Mouse (Mus musculus) hindbrain, embryonic 16.5 days (tissue): ENCODE measurements at regions not wholly inside any gene's neighbourhood (a gene's known extent, or its start where the extent isn't known, plus 50 kb on each side); places are given as distances from the start of the nearest gene placed in this dataset.

Source experiments
- ATAC-seq: fragments of 200-750 bp; cut with Nextera tagmentation; 2 replicates; pipeline ENCODE4 v1.8.0; 2017; ENCODE audit warnings: moderate TSS enrichment, moderate library complexity
- H3K27ac ChIP-seq: fragments of 300-500 bp; sonication (generic); 2 replicates; pipeline ENCODE4 v1.5.1; 2014; ENCODE audit warnings: low read depth, mild to moderate bottlenecking, control low read depth, low read length, moderate library complexity
- H3K27me3 ChIP-seq: fragments of 300-500 bp; sonication (generic); replicated peaks from 2 replicates; pipeline ENCODE4 v1.6.1; 2014; ENCODE audit warnings: low read length; ENCODE audit not compliant: control insufficient read depth, insufficient read depth
- H3K36me3 ChIP-seq: fragments of 300-500 bp; sonication (generic); 2 replicates; pipeline ENCODE4 v1.6.1; 2014; ENCODE audit warnings: mild to moderate bottlenecking, low read length, moderate library complexity, mixed read lengths; ENCODE audit not compliant: control insufficient read depth, insufficient read depth
- H3K4me1 ChIP-seq: fragments of 300-500 bp; sonication (generic); 2 replicates; pipeline ENCODE4 v1.6.1; 2014; ENCODE audit warnings: low read depth, low read length; ENCODE audit not compliant: control insufficient read depth, insufficient read depth
- H3K4me2 ChIP-seq: fragments of 300-500 bp; sonication (generic); 2 replicates; pipeline ENCODE4 v1.6.1; 2014; ENCODE audit warnings: mild to moderate bottlenecking, low read length, control low read depth, moderate library complexity
- H3K4me3 ChIP-seq: fragments of 300-500 bp; sonication (generic); 2 replicates; pipeline ENCODE4 v1.5.1; 2014; ENCODE audit warnings: mild to moderate bottlenecking, low read length, control low read depth, moderate library complexity
- H3K9ac ChIP-seq: fragments of 300-500 bp; sonication (generic); 2 replicates; pipeline ENCODE4 v1.6.1; 2014; ENCODE audit warnings: low read depth, mild to moderate bottlenecking, control low read depth, low read length, moderate library complexity
- H3K9me3 ChIP-seq: fragments of 300-500 bp; sonication (generic); 2 replicates; pipeline ENCODE4 v1.6.1; 2014; ENCODE audit warnings: mild to moderate bottlenecking, low read length, moderate library complexity; ENCODE audit not compliant: control insufficient read depth
- WGBS: fragments of 180-500 bp; shearing (Covaris S2); extraction: QIAGEN DNeasy Blood & Tissue Kit; methylation state at CpG from one replicate; pipeline ENCODE4 v1.1.7; 2014; 5-methylcytosine and 5-hydroxymethylcytosine counted together

DNA sequence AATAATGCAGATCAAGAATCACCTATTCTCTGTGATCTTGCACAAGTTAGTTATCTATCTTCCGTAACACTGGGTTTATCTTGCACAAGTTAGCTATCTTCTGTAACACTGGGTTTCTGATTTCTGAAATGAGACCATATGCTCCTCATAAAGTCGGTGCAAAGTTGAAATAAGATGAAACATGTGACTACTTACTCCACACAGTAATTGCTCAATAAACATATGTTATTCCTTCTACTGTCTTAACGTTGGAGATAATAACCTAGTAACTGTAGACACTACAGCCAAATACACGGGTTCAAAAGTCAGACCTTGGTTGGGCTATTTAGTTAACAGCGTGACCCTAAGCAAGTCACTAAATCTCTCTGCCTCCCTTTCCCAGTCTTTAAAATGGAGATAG is 65.8 kb upstream of the Atp11b start:
- Histone ChIP-seq H3K4me1 (no peaks in the 10 kb centered on the region), H3K36me3 (no peaks in the 10 kb centered on the region), H3K9ac (no peak overlapping the region), H3K27ac (no peak overlapping the region), H3K4me2 (no peak overlapping the region), H3K9me3 (no peaks in the 10 kb centered on the region), H3K27me3 (no peaks in the 10 kb centered on the region), H3K4me3 (no peak overlapping the region)
- WGBS, result 82% methylated on average over 5 of the region's 5 CpGs
- ATAC-seq, result no peak

DNA sequence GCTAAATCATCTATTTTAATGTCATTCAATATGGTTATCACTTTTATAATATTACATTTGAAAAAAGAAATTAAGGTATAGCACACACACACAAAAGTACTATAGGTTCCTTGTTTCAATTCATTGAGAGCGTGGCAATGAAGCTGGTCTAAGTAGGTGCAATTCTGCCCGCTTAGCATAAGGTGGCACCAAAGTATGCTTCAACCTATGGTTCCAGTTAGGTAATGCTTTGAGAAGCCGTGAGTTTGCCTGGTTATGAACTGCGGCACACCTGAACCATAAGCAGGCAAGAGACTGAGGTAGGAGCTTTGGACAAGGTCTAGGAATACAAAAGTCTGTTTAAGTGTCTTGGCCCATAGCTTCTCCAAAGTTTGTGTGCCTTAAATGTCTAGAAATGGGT is 65.1 kb upstream of the Atp11b start:
- Histone ChIP-seq H3K9ac (no peak overlapping the region), H3K36me3 (no peaks in the 10 kb centered on the region), H3K4me2 (no peak overlapping the region), H3K27ac (no peak overlapping the region), H3K9me3 (no peaks in the 10 kb centered on the region), H3K4me1 (no peaks in the 10 kb centered on the region), H3K27me3 (no peaks in the 10 kb centered on the region), H3K4me3 (no peak overlapping the region)
- ATAC-seq, result peak; percentile 91
- WGBS, result 22% methylated on average over 4 of the region's 4 CpGs

DNA sequence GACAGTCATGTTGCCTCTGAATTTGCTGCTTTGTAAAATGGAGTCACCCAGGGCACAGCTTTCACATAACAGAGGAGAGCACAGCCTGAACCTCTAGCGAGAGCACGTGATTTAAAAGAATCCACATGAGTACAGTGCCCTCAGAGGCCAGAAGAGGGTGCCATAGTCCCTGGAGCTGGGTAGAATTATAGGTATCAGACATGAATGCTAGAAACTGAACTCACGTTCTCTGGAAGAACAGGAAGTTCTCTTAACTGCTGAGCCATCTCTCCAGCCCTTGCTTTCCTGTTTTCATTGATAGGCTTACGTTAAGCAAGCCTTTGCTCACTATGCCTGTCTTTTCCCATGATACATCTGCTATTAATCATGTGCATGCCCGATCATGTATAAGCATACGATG is 60.9 kb upstream of the Atp11b start:
- H3K9ac ChIP-seq, result no peak overlapping the region
- no peaks in the 10 kb centered on the region for H3K4me1 ChIP-seq
- H3K4me2 ChIP-seq, result no peak overlapping the region
- ATAC-seq, result peak; percentile 50; the same call in 1 of the 2 replicates
- H3K27me3 ChIP-seq, result no peaks in the 10 kb centered on the region
- no peaks in the 10 kb centered on the region for H3K36me3 ChIP-seq
- no peak overlapping the region for H3K27ac ChIP-seq
- 52% methylated on average over 6 of the region's 6 CpGs for WGBS
- no peak overlapping the region for H3K4me3 ChIP-seq
- H3K9me3 ChIP-seq, result no peaks in the 10 kb centered on the region

DNA sequence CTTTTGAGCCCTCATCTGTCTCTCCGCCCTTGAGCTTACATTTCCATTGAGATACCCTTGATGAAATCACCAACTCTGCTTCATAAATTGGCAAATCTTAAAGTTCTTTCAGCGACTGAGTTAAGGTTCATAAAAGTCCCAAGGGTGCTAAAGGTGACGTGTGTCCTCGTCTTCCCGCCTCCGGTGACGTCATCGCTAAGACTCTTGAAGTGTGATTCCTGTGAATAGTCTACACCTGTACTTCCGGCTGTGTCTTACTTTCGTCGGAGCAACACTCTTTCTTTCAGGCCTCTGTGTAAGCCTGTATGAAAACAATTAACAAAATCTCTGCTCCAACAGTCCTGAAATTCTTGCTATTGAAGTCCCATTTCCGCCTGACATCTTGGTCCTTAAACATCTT is 60.4 kb upstream of the Atp11b start:
- Histone ChIP-seq H3K9ac (no peak overlapping the region), H3K27ac (no peak overlapping the region), H3K27me3 (no peaks in the 10 kb centered on the region), H3K9me3 (no peaks in the 10 kb centered on the region), H3K4me3 (no peak overlapping the region), H3K36me3 (no peaks in the 10 kb centered on the region), H3K4me2 (no peak overlapping the region), H3K4me1 (no peaks in the 10 kb centered on the region)
- ATAC-seq, result no peak
- 89% methylated on average over 12 of the region's 12 CpGs for WGBS

DNA sequence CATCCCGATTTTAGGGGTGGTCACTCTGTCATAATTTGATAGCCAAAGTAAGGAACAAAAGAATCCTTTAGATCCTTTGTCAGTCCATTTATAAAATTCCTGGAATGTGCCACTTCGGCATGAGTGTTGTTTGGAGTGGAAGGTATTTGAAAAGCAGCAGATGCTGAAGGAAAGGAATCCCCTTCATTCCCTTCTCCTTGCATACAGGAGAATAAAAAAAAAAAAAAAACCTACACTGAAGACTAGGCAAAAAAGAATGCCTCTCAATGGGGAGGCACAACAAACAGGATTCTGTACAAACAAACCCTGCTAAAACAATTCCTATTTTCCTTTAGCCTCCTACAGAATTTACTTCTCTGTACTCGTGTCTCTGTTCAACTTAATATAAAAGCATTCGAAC is 59.7 kb upstream of the Atp11b start:
- WGBS, result 69% methylated on average over 4 of the region's 4 CpGs
- H3K36me3 ChIP-seq, result no peaks in the 10 kb centered on the region
- H3K9me3 ChIP-seq, result no peaks in the 10 kb centered on the region
- no peak overlapping the region for H3K9ac ChIP-seq
- no peak overlapping the region for H3K4me3 ChIP-seq
- no peak overlapping the region for H3K27ac ChIP-seq
- no peak overlapping the region for H3K4me2 ChIP-seq
- ATAC-seq, result no peak
- no peaks in the 10 kb centered on the region for H3K4me1 ChIP-seq
- H3K27me3 ChIP-seq, result no peaks in the 10 kb centered on the region

DNA sequence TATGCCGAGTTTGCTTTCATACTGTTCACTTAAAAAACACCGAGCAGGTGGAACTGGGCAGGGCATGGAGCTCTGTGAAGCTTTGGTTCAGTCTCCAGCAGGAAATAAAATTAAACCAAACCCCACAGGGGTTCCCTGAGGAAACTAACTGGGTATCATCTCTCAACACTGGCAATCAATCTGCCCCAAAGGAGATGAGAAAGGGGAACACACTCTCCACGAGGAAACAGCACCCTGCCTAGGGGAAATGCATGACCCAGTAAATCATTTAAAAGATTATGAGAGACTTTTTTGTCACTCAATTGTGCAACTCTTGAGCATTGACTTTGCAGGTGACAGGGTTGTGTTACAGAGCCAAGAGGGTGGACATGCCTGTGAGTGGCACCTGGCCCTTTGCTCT is 58.0 kb upstream of the Atp11b start:
- no peak overlapping the region for H3K4me2 ChIP-seq
- H3K27ac ChIP-seq, result no peak overlapping the region
- H3K9ac ChIP-seq, result no peak overlapping the region
- H3K4me1 ChIP-seq, result no peaks in the 10 kb centered on the region
- H3K4me3 ChIP-seq, result no peak overlapping the region
- no peak for ATAC-seq
- WGBS, result 69% methylated on average over 3 of the region's 3 CpGs
- no peaks in the 10 kb centered on the region for H3K36me3 ChIP-seq
- no peaks in the 10 kb centered on the region for H3K9me3 ChIP-seq
- H3K27me3 ChIP-seq, result no peaks in the 10 kb centered on the region

DNA sequence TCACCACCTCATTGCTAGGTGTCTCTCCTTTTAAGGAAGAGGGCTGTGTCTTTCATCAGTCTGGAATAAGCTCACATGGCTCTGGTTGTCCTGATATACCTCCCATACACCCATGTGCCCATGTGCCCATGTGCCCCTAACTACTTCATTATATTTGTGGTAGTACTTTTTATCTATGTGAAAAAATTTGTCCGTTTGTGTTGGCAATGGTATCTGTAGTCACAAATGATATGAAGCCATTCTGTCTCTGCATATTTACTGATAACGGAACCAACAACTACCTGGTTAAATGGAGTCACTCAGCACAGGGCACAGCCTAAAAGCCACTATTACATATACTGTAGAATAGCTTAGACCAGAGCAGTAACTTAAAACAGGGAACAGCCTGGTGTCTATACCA is 54.6 kb upstream of the Atp11b start:
- H3K36me3 ChIP-seq, result no peaks in the 10 kb centered on the region
- no peaks in the 10 kb centered on the region for H3K9me3 ChIP-seq
- no peak overlapping the region for H3K27ac ChIP-seq
- no peak overlapping the region for H3K4me2 ChIP-seq
- no peak for ATAC-seq
- H3K4me3 ChIP-seq, result no peak overlapping the region
- no peaks in the 10 kb centered on the region for H3K27me3 ChIP-seq
- WGBS, result 90% methylated on average over 2 of the region's 2 CpGs
- no peak overlapping the region for H3K9ac ChIP-seq
- H3K4me1 ChIP-seq, result no peaks in the 10 kb centered on the region

DNA sequence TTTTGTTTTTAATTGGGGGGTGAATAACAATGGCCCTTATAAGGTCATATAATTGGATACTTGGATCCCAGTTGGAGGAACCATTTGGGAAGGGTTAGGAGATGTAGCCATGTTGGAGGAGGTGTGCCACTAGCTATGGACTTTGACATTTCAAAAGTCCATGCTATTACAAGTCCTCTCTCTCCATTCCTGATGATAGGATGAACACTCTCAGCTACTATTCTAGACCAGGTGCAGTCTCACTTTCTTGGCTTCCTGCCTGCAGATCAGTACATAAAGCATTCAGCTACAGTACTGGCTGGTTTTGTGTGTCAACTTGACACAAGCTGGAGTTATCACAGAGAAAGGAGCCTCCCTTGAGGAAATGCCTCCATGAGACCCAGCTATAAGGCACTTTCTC is 53.9 kb upstream of the Atp11b start:
- no peak for ATAC-seq
- no peaks in the 10 kb centered on the region for H3K27me3 ChIP-seq

DNA sequence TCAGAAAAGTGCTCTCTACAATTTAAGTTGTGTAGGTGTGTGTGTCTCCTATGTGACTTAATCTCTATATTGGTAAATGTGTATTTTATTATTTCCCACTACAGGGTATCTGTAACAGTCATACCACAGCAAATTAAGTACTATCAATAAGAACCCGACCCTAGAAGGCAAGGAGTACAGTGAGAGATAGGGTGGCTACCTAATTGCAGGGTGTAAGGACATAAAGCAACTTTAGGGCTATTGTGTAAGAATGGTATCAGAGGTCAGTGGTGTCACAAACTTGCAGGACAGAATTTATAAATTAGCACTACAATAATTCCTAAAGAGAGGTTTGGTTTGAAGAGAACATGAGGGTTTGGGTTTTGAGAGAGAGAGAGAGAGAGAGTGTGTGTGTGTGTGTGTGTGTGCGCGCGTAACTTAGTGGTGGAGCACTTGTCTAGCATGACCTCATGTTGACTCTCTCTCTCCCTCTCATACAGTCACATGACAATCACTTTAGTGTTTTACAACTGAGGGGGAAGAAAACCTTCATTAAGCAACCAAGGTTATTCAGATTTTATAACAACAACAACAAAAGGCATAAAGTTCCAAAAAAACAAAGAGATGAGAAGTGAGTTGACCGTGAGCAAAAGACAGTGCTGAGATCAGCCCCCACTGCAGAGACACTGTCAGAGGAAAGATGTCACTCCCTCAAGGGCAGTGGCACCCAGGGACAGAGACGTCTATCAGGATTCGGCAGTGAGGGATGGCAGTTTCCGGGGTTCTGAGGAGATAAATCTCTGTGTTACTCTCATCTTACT is 50.2 kb upstream of the Atp11b start:
- no peak overlapping the region for H3K27ac ChIP-seq
- no peaks in the 10 kb centered on the region for H3K36me3 ChIP-seq
- no peaks in the 10 kb centered on the region for H3K27me3 ChIP-seq
- no peaks in the 10 kb centered on the region for H3K4me1 ChIP-seq
- no peaks in the 10 kb centered on the region for H3K9me3 ChIP-seq
- no peak for ATAC-seq
- no peak overlapping the region for H3K4me3 ChIP-seq
- H3K4me2 ChIP-seq, result no peak overlapping the region
- no peak overlapping the region for H3K9ac ChIP-seq
- 78% methylated on average over 8 of the region's 8 CpGs for WGBS

More for the DNA sequence above, 53.9 kb upstream of the Atp11b start:
- no peak overlapping the region for H3K27ac ChIP-seq
- H3K4me3 ChIP-seq, result no peak overlapping the region
- H3K9ac ChIP-seq, result no peak overlapping the region
- H3K36me3 ChIP-seq, result no peaks in the 10 kb centered on the region
- H3K4me1 ChIP-seq, result no peaks in the 10 kb centered on the region
- H3K4me2 ChIP-seq, result no peak overlapping the region
- H3K9me3 ChIP-seq, result no peaks in the 10 kb centered on the region
